Mouse (Mus musculus) liver, adult 2 months (tissue): ENCODE measurements around the gene Krtcap2. TPM values are rescaled to one million over a fixed set of nuclear protein-coding genes. Genes with fewer than 3 reads are reported as not detected.

Experiments
- DNase-seq: peaks from one replicate; pipeline ENCODE4 v3.0.0-alpha.2; 2011; ENCODE audit warnings: low read depth, low spot score; ENCODE audit errors: extremely low read depth
- H3K27ac ChIP-seq: fragments of 200-500 bp; replicated peaks from 2 replicates; pipeline ENCODE4 v1.5.1; 2012; ENCODE audit warnings: low read depth, mild to moderate bottlenecking, control low read depth, inconsistent platforms, low read length; ENCODE audit not compliant: insufficient read depth
- H3K27me3 ChIP-seq: fragments of 200-500 bp; 2 replicates; pipeline ENCODE4 v1.6.1; 2012; ENCODE audit warnings: mild to moderate bottlenecking, moderate library complexity, low read length, inconsistent platforms; ENCODE audit not compliant: control insufficient read depth, insufficient read depth
- H3K36me3 ChIP-seq: fragments of 200-500 bp; 2 replicates; pipeline ENCODE4 v1.6.1; 2012; ENCODE audit warnings: low read length, inconsistent platforms; ENCODE audit not compliant: control insufficient read depth, insufficient read depth
- H3K4me1 ChIP-seq: fragments of 200-500 bp; 2 replicates; pipeline ENCODE4 v1.6.1; 2011; ENCODE audit warnings: low read length; ENCODE audit not compliant: control insufficient read depth, insufficient read depth
- H3K4me3 ChIP-seq: fragments of 200-500 bp; 2 replicates; pipeline ENCODE4 v1.5.1; 2011; ENCODE audit warnings: low read depth, mild to moderate bottlenecking, control low read depth, low read length, moderate library complexity; ENCODE audit not compliant: insufficient read depth
- H3K79me2 ChIP-seq: fragments of 200-500 bp; 2 replicates; pipeline ENCODE4 v1.6.1; 2012; ENCODE audit warnings: inconsistent platforms, mild to moderate bottlenecking, low read length, moderate library complexity; ENCODE audit not compliant: control insufficient read depth, insufficient read depth
- H3K9ac ChIP-seq: fragments of 200-500 bp; 2 replicates; pipeline ENCODE4 v1.6.1; 2012; ENCODE audit warnings: low read depth, mild to moderate bottlenecking, control low read depth, inconsistent platforms, low read length
- CTCF ChIP-seq: fragments of 200-500 bp; IDR thresholded peaks from 2 replicates; pipeline ENCODE4 v1.5.1; 2011; ENCODE audit warnings: low read depth, low read length, control low read depth
- POLR2A ChIP-seq: fragments of 200-500 bp; IDR thresholded peaks from 2 replicates; pipeline ENCODE4 v1.6.1; 2011; ENCODE audit warnings: low read length, control low read depth; ENCODE audit not compliant: insufficient read depth; ENCODE audit errors: extremely low read depth
- WGBS: fragments of 180-500 bp; shearing (Covaris S2); methylation state at CpG from one replicate; pipeline ENCODE4 v1.1.7; 2018; 5-methylcytosine and 5-hydroxymethylcytosine counted together
- polyA plus RNA-seq: library from polyadenylated mRNA; depleted of rRNA; stranded (reverse); fragments of >200 nt; gene quantifications from 2 replicates; pipeline ENCODE4 v1.2.3, GENCODE M21; 2012
- total RNA-seq: library from RNA; depleted of rRNA; stranded (reverse); fragments of >200 nt; gene quantifications from 2 replicates; pipeline ENCODE4 v1.2.3, GENCODE M21; 2014

The Krtcap2 gene
- total and polyA plus RNA-seq, 2 experiments, result 45.1 to 197 TPM

GRCm38 (mm10) chr3:89254994-89255393 is 9.2 kb downstream of the Krtcap2 start:
- no peak for DNase-seq
- H3K27me3 ChIP-seq, result no peaks in the 10 kb centered on the region
- TF ChIP-seq POLR2A (no peak), CTCF (no peak)
- H3K4me1 ChIP-seq, result peaks cover 7% of the 10 kb centered on the region; the same call in 1 of the 2 replicates
- H3K36me3 ChIP-seq, result no peaks in the 10 kb centered on the region
- no peak overlapping the region for H3K27ac ChIP-seq
- H3K9ac ChIP-seq, result no peak overlapping the region
- WGBS, result 92% methylated on average over 5 of the region's 5 CpGs
- H3K4me3 ChIP-seq, result no peak overlapping the region
- H3K79me2 ChIP-seq, result no peaks in the 10 kb centered on the region

GRCm38 (mm10) chr3:89256177-89256576 is 10.4 kb downstream of the Krtcap2 start:
- H3K27me3 ChIP-seq, result no peaks in the 10 kb centered on the region
- no peak overlapping the region for H3K9ac ChIP-seq
- H3K79me2 ChIP-seq, result no peaks in the 10 kb centered on the region
- 85% methylated on average over 5 of the region's 5 CpGs for WGBS
- H3K4me1 ChIP-seq, result 0 out of 2 replicates have a peak, but pooled peaks cover 1% of the 10 kb centered on the region
- no peak overlapping the region for H3K4me3 ChIP-seq
- no peaks in the 10 kb centered on the region for H3K36me3 ChIP-seq
- DNase-seq, result no peak
- no peak for TF ChIP-seq POLR2A
- no peak for TF ChIP-seq CTCF
- no peak overlapping the region for H3K27ac ChIP-seq

- Histone ChIP-seq H3K36me3 (no peaks in the 10 kb centered on the region), H3K4me1 (no peaks in the 10 kb centered on the region), H3K4me3 (no peak within 1 kb of the TSS), H3K27ac (no peak within 1 kb of the TSS), H3K9ac (no peak within 1 kb of the TSS), H3K79me2 (no peaks in the 10 kb centered on the region), H3K27me3 (no peaks in the 10 kb centered on the region)
- WGBS, result 65% methylated on average over 7 of the region's 7 CpGs
- no peak for DNase-seq
- TF ChIP-seq POLR2A, result no peak
- TF ChIP-seq CTCF, result no peak
Observed at GRCm38 (mm10) chr3:89259076-89259475, 13.3 kb downstream of the Krtcap2 start, which contains the start of gene Dpm3. TSS of gene Dpm3 (plus strand) at chr3:89259358.

- no peaks in the 10 kb centered on the region for H3K36me3 ChIP-seq
- no peak for DNase-seq
- WGBS, result 85% methylated on average over 3 of the region's 3 CpGs
- H3K79me2 ChIP-seq, result no peaks in the 10 kb centered on the region
- no peaks in the 10 kb centered on the region for H3K27me3 ChIP-seq
- no peak overlapping the region for H3K4me3 ChIP-seq
- H3K9ac ChIP-seq, result no peak overlapping the region
- no peak overlapping the region for H3K27ac ChIP-seq
- TF ChIP-seq POLR2A (no peak), CTCF (no peak)
- H3K4me1 ChIP-seq, result no peaks in the 10 kb centered on the region
Observed at GRCm38 (mm10) chr3:89260211-89260610, 14.4 kb downstream of the Krtcap2 start.

GRCm38 (mm10) chr3:89262417-89262816 is 16.7 kb downstream of the Krtcap2 start:
- H3K79me2 ChIP-seq, result peaks cover 4% of the 10 kb centered on the region; the same call in 1 of the 2 replicates
- no peak overlapping the region for H3K4me3 ChIP-seq
- TF ChIP-seq POLR2A, result no peak
- no peak overlapping the region for H3K27ac ChIP-seq
- no peak overlapping the region for H3K9ac ChIP-seq
- no peak for DNase-seq
- H3K36me3 ChIP-seq, result no peaks in the 10 kb centered on the region
- H3K27me3 ChIP-seq, result no peaks in the 10 kb centered on the region
- peaks cover 4% of the 10 kb centered on the region for H3K4me1 ChIP-seq
- WGBS, result 81% methylated on average over 10 of the region's 10 CpGs

GRCm38 (mm10) chr3:89266439-89266893 is 20.7 kb downstream of the Krtcap2 start:
- peak overlapping the region; percentile 78 for H3K27ac ChIP-seq
- H3K36me3 ChIP-seq, result no peaks in the 10 kb centered on the region
- no peaks in the 10 kb centered on the region for H3K27me3 ChIP-seq
- TF ChIP-seq POLR2A (peak; percentile 87), CTCF (no peak)
- peaks cover 4% of the 10 kb centered on the region; the same call in 1 of the 2 replicates for H3K79me2 ChIP-seq
- peak overlapping the region; percentile 85 for H3K4me3 ChIP-seq
- H3K4me1 ChIP-seq, result peaks cover 13% of the 10 kb centered on the region
- H3K9ac ChIP-seq, result peak overlapping the region; percentile 87
- under 1% methylated on average over 20 of the region's 20 CpGs for WGBS
- peak; percentile 83 for DNase-seq
